Mouse (Mus musculus) C3H10T1/2 (cell line): ENCODE results near the gene Tspan7. TPM values are rescaled to one million over a fixed set of nuclear protein-coding genes. Genes with fewer than 3 reads are reported as not detected.

Source experiments
- polyA plus RNA-seq, 2 experiments: library from polyadenylated mRNA; unstranded; fragments of >200 nt; fragmentation: generic; extraction: Trizol; gene quantifications; one replicate each; pipeline ENCODE4 v1.2.1; 2012; ENCODE audit warnings: missing spikeins in 2 of 2

Gene Tspan7
- polyA plus RNA-seq, result 1 to 10 TPM in 1 of 2 experiments, under 1 TPM in 1; 0.64 to 2.5 TPM

DNA sequence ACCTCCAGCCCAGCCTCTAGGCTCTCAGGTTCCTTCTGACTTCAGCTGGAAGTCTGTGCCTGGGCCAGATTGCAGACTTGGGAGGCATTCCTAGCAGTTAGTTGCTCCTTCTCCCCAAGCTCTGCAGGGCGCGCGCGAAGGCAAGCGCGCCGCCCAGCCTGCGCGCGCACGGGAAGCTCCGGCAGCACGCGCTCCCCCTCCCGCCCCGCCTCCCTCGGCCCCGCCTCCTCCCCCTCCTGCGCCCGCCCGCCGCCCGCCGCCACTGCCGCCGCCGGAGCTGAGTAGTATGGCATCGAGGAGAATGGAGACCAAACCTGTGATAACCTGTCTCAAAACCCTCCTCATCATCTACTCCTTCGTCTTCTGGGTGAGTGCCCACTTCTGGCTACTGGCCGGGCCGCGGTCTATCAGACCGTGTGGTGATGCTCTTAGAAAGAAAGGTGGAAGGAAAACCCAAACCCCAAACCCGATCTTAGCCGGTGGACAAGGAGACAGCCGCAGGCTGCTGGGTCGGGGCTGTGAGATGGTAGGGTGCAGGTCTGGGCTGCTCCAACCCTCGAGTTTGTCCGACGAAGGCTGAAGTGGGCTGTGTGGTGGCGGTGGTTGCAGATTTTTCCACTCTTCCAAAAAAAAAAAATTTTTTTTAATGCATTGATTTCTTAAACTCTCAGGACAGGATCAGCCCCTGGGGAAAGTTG is at the start of gene Tspan7:
Tspan7 (plus strand) TSS at position 287 of the 698 bp plus-strand sequence.

Other genes with a start within 250 kb of the Tspan7 start
- not detected for gene Otc, start 232.9 kb upstream of the Tspan7 start, polyA plus RNA-seq
- gene Mid1ip1, start 229.9 kb downstream of the Tspan7 start, polyA plus RNA-seq, result 10 to 100 TPM; 19.0 to 21.8 TPM